Mouse (Mus musculus) megakaryocyte, embryonic 14.5 days (primary cell): ENCODE measurements around the gene Kdelr1.

Source experiments
- FLI1 ChIP-seq: IDR thresholded peaks from 2 replicates; pipeline ENCODE4 v1.6.1; 2012; ENCODE audit warnings: low read length, inconsistent platforms, mixed read lengths
- GATA1 ChIP-seq: IDR thresholded peaks from 3 replicates; pipeline ENCODE4 v1.6.1; 2012; ENCODE audit warnings: mixed read lengths, low read length, inconsistent platforms, borderline replicate concordance

GRCm38 (mm10) chr7:45870282-45871058, 2.1 kb upstream of the Kdelr1 start:
- TF ChIP-seq GATA1 (no peak), FLI1 (no peak)
